Mouse (Mus musculus) testis, adult 2 months (tissue): ENCODE measurements around the gene Gjc1.
A peak's percentile ranks its signal among the peaks of the same experiment; 100 is the strongest.

Source experiments
- CTCF ChIP-seq: fragments of 200-500 bp; IDR thresholded peaks from 2 replicates; pipeline ENCODE4 v1.5.1; 2012; ENCODE audit warnings: low read depth, mild to moderate bottlenecking, inconsistent platforms, low read length, moderate library complexity; ENCODE audit not compliant: control insufficient read depth, insufficient read depth, insufficient replicate concordance
- POLR2A ChIP-seq: fragments of 200-500 bp; IDR thresholded peaks from 2 replicates; pipeline ENCODE4 v1.6.1; 2012; ENCODE audit warnings: low read depth, mild to moderate bottlenecking, inconsistent platforms, low read length, moderate library complexity; ENCODE audit not compliant: control insufficient read depth

DNA sequence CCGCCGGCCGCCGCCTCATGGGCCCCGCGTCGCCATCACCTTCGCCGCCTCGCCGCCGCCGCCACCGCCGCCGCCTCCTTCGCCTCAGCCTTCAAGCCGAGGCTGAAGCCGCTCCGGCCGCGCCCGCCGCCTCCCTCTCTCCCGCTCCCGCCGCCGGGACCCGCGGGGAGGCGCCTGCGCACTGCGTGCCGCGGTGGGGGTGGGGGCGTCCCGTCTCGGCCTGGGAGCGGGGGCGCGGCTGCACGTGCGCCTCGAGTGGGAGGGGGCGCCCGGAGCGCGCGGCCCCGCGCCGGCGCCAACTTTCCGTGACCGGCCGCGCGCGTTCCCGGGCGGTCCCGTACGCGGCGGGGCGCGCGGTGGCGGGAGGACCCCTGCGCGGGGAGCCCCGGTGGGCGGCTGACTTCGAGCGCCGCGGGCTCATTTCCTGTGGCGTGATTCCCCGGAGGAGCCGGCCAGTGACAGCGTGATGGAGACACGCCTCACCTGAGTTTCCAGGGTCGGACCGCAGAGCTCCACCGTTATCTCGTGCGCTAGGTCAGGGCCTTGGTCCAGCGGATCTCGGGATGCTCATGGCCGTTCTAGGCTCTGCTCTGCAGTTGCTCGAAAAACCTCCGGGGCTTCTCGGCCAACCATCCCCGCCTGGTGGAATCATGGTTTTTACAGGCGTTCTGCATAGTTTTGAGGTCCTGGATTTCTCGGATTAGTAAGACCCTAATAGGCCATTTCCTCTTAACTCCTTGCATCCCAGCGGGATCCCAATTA, at the start of gene Gjc1:
- TF ChIP-seq POLR2A (peak; percentile 71), CTCF (no peak)
